Mouse (Mus musculus) liver, embryonic 14.5 days (tissue): ENCODE measurements around the gene Ptprn. TPM values are rescaled to one million over a fixed set of nuclear protein-coding genes. Genes with fewer than 3 reads are reported as not detected.

ENCODE experiments used
- ATAC-seq: fragments of 200-750 bp; cut with Nextera tagmentation; 2 replicates; pipeline ENCODE4 v1.8.0; 2017; ENCODE audit warnings: moderate number of reproducible peaks, mild to moderate bottlenecking, moderate library complexity; ENCODE audit not compliant: insufficient read depth
- DNase-seq, 3 experiments: peaks; one replicate each; pipeline ENCODE4 v3.0.0-alpha.2; 2012 to 2013; ENCODE audit warnings: low read depth in 3 of 3, low spot score in 3 of 3
- H3K27ac ChIP-seq: fragments of 300-500 bp; sonication (generic); 2 replicates; pipeline ENCODE4 v1.5.1; 2014; ENCODE audit warnings: moderate library complexity, mild to moderate bottlenecking, control low read depth, inconsistent platforms
- H3K27me3 ChIP-seq: fragments of 300-500 bp; sonication (generic); 2 replicates; pipeline ENCODE4 v1.6.1; 2014; ENCODE audit warnings: mild to moderate bottlenecking, low read length, moderate library complexity; ENCODE audit not compliant: control insufficient read depth, insufficient read depth
- H3K36me3 ChIP-seq: fragments of 300-500 bp; sonication (generic); replicated peaks from 2 replicates; pipeline ENCODE4 v1.6.1; 2014; ENCODE audit warnings: low read depth; ENCODE audit not compliant: control insufficient read depth, insufficient read depth
- H3K4me1 ChIP-seq, 2 experiments: fragments of 200-500 bp in 1 of 2; fragments of 300-500 bp in 1 of 2; sonication (generic) in 1 of 2; replicated peaks; 2 replicates each; pipeline ENCODE4 v1.6.1; 2012 to 2014; ENCODE audit warnings: antibody characterized with exemption in 1 of 2, inconsistent platforms in 1 of 2, low read length in 1 of 2; ENCODE audit not compliant: control insufficient read depth in 2 of 2, insufficient read depth in 2 of 2
- H3K4me2 ChIP-seq: fragments of 300-500 bp; sonication (generic); 2 replicates; pipeline ENCODE4 v1.6.1; 2014; ENCODE audit warnings: low read depth, mild to moderate bottlenecking, control low read depth, moderate library complexity
- H3K4me3 ChIP-seq, 2 experiments: fragments of 200-500 bp in 1 of 2; fragments of 300-500 bp in 1 of 2; sonication (generic) in 1 of 2; 2 replicates each; pipeline ENCODE4 v1.5.1; 2012 to 2014; ENCODE audit warnings: low read depth in 2 of 2, low read length in 2 of 2, mild to moderate bottlenecking in 2 of 2, control low read depth in 1 of 2, inconsistent platforms in 1 of 2, moderate library complexity in 1 of 2; ENCODE audit not compliant: insufficient read depth in 1 of 2
- H3K9ac ChIP-seq: fragments of 300-500 bp; sonication (generic); replicated peaks from 2 replicates; pipeline ENCODE4 v1.6.1; 2014; ENCODE audit warnings: mild to moderate bottlenecking, control low read depth, moderate library complexity
- H3K9me3 ChIP-seq: fragments of 300-500 bp; sonication (generic); 2 replicates; pipeline ENCODE4 v1.6.1; 2016; ENCODE audit warnings: low read length, mixed read lengths; ENCODE audit not compliant: control insufficient read depth
- CTCF ChIP-seq: IDR thresholded peaks from 2 replicates; pipeline ENCODE4 v1.5.1; 2016; ENCODE audit warnings: antibody characterized with exemption, low read depth, control low read depth
- EP300 ChIP-seq: IDR thresholded peaks from 2 replicates; pipeline ENCODE4 v1.6.1; 2016; ENCODE audit warnings: antibody characterized with exemption, low read depth
- WGBS: fragments of 180-500 bp; shearing (Covaris S2); extraction: QIAGEN DNeasy Blood & Tissue Kit; methylation state at CpG from one replicate; pipeline ENCODE4 v1.1.7; 2014; ENCODE audit not compliant: insufficient replicate concordance; 5-methylcytosine and 5-hydroxymethylcytosine counted together
- polyA plus RNA-seq, 2 experiments: library from polyadenylated mRNA; depleted of rRNA in 1 of 2; stranded (reverse) in 1 of 2; unstranded in 1 of 2; fragments of >200 nt; fragmentation: Nextera tagmentation in 1 of 2; extraction: Ambion mirVana in 1 of 2; gene quantifications; 2 replicates each; pipeline versions ENCODE4 v1.2.1 to v1.2.3; 2012 to 2014

The Ptprn gene
- polyA plus RNA-seq, 2 experiments = 0.17 to 0.26 TPM

- no peak for DNase-seq
- Histone ChIP-seq H3K36me3 (no peaks in the 10 kb centered on the region), H3K27me3 (no peaks in the 10 kb centered on the region), H3K4me1 (peaks cover 0 to 6% of the 10 kb centered on the region in 2 experiments; a peak in 2 of 4 replicates), H3K9ac (no peak overlapping the region), H3K4me3 (no peak overlapping the region), H3K4me2 (no peak overlapping the region), H3K27ac (no peak overlapping the region), H3K9me3 (no peaks in the 10 kb centered on the region)
- no peak for ATAC-seq
- TF ChIP-seq EP300 = no peak
- TF ChIP-seq CTCF = peak; percentile 55
- 75% methylated on average over 16 of the region's 16 CpGs for WGBS
These were observed 11.3 kb downstream of the Ptprn start for GRCm38 (mm10) chr1:75253029-75253428.

- no peak overlapping the region for H3K4me3 ChIP-seq
- no peak for TF ChIP-seq EP300
- TF ChIP-seq CTCF = no peak
- H3K9me3 ChIP-seq = no peaks in the 10 kb centered on the region
- no peak overlapping the region for H3K4me2 ChIP-seq
- H3K9ac ChIP-seq = no peak overlapping the region
- no peak for DNase-seq
- no peak overlapping the region for H3K27ac ChIP-seq
- no peaks in the 10 kb centered on the region for H3K36me3 ChIP-seq
- peaks cover 0 to 6% of the 10 kb centered on the region in 2 experiments; a peak in 2 of 4 replicates for H3K4me1 ChIP-seq
- WGBS = 61% methylated on average over 13 of the region's 13 CpGs
- no peaks in the 10 kb centered on the region for H3K27me3 ChIP-seq
- ATAC-seq = no peak
These were observed 12.0 kb downstream of the Ptprn start for GRCm38 (mm10) chr1:75252308-75252707.

- Histone ChIP-seq H3K9ac (no peak overlapping the region), H3K4me2 (peak overlapping the region; percentile 50), H3K36me3 (no peaks in the 10 kb centered on the region), H3K27me3 (no peaks in the 10 kb centered on the region), H3K4me1 (peaks cover 0 to 6% of the 10 kb centered on the region in 2 experiments; a peak in 2 of 4 replicates), H3K4me3 (no peak overlapping the region; a peak in 1 of 4 replicates), H3K27ac (no peak overlapping the region), H3K9me3 (no peaks in the 10 kb centered on the region)
- TF ChIP-seq EP300 = 0 out of 2 replicates have a peak, but pooled peaks have one; percentile 20
- TF ChIP-seq CTCF = peak; percentile 98
- peak; percentile 66 for ATAC-seq
- DNase-seq = peak; percentile 51 to 70 (median 60)
- 8% methylated on average over 22 of the region's 22 CpGs for whole genome bisulfite sequencing
These were observed 13.0 kb downstream of the Ptprn start for GRCm38 (mm10) chr1:75251112-75251970.

- Histone ChIP-seq H3K27ac (no peak overlapping the region), H3K36me3 (no peaks in the 10 kb centered on the region), H3K27me3 (no peaks in the 10 kb centered on the region), H3K9ac (no peak overlapping the region), H3K9me3 (no peaks in the 10 kb centered on the region), H3K4me1 (peaks cover 0 to 6% of the 10 kb centered on the region in 2 experiments; a peak in 2 of 4 replicates), H3K4me3 (no peak overlapping the region), H3K4me2 (no peak overlapping the region)
- ATAC-seq (no peak), DNase-seq (no peak)
- 82% methylated on average over 3 of the region's 3 CpGs for WGBS
- no peak for TF ChIP-seq CTCF
- no peak for TF ChIP-seq EP300
These were observed 13.8 kb downstream of the Ptprn start for GRCm38 (mm10) chr1:75250498-75250897.

- DNase-seq = no peak
- Histone ChIP-seq H3K27ac (no peak overlapping the region), H3K9ac (no peak overlapping the region), H3K36me3 (no peaks in the 10 kb centered on the region; the same call in 1 of the 2 replicates), H3K27me3 (no peaks in the 10 kb centered on the region), H3K4me1 (peaks cover 0 to 6% of the 10 kb centered on the region in 2 experiments; a peak in 2 of 4 replicates), H3K4me2 (no peak overlapping the region), H3K4me3 (no peak overlapping the region), H3K9me3 (no peaks in the 10 kb centered on the region)
- TF ChIP-seq EP300 (no peak), CTCF (no peak)
- 55% methylated on average over 9 of the region's 9 CpGs for WGBS
- ATAC-seq = no peak
These were observed 16.1 kb downstream of the Ptprn start for GRCm38 (mm10) chr1:75248041-75248772.
